Comparison of ENCODE assay signal across 8 mouse cellular contexts in genomic region chr13:12519955-12520584, GRCm38 (mm10). TPM values are rescaled to one million over a fixed set of nuclear protein-coding genes. Genes with fewer than 3 reads are reported as not detected.
DNase-seq lines count a peak whose midpoint lies in the region; ATAC-seq and TF ChIP-seq lines count a peak whose summit lies in the region.

TSS of gene Edaradd (minus strand) at chr13:12520438.

- H3K9me3 ChIP-seq in ES-E14 (ENCODE audit: control insufficient read depth, insufficient read depth, low read depth, low read length): no peaks in the 10 kb centered on the region
- no peaks in the 10 kb centered on the region for H3K9me3 ChIP-seq in hindbrain, embryonic 12.5 days (replicated peaks)

- in situ Hi-C loops in ES-E14 (cut with MboI; ENCODE audit: low sequenced_read_pairs in 2 of 2, unreplicated experiment in 2 of 2): no loop called here

- peaks cover 24% of the 10 kb centered on the region for H3K27me3 ChIP-seq in hindbrain, embryonic 12.5 days

- no peaks in the 10 kb centered on the region for H3K79me2 ChIP-seq in macrophage (ENCODE audit: inconsistent target)

- H3K9ac ChIP-seq in ES-E14 (ENCODE audit: insufficient read depth, low read depth, low read length, poor library complexity, severe bottlenecking): peak within 1 kb of the TSS; percentile 24
- peak within 1 kb of the TSS; percentile 51 for H3K9ac ChIP-seq in hindbrain, embryonic 12.5 days

- under 1% methylated on average over 35 of the region's 35 CpGs for WGBS in hindbrain, embryonic 12.5 days
- 4% methylated on average over 29 of the region's 35 CpGs for WGBS in macrophage (ENCODE audit: missing documents)

- ATAC-seq in hindbrain, embryonic 12.5 days (ENCODE audit: low FRiP score): peak; percentile 78

- intact Hi-C loops in left cerebral cortex, adult 2 months (cut with DNase I): no loop called here

- H3K4me2 ChIP-seq in hindbrain, embryonic 12.5 days (replicated peaks): peak within 1 kb of the TSS; percentile 93

- H3K4me3 ChIP-seq in ES-E14 (ENCODE audit: insufficient read depth in 1 of 2, low read depth in 1 of 2, low read length in 2 of 2, poor library complexity in 1 of 2, severe bottlenecking in 1 of 2) (peak within 1 kb of the TSS; percentile 46 to 65), macrophage (ENCODE audit: inconsistent target) (peak within 1 kb of the TSS; percentile 54)
- H3K4me3 ChIP-seq in hindbrain, embryonic 12.5 days: peak within 1 kb of the TSS; percentile 46
- H3K4me3 ChIP-seq in left cerebral cortex, adult 2 months: peak within 1 kb of the TSS; percentile 52

- TF ChIP-seq CTCF in left cerebral cortex, adult 2 months (IDR thresholded peaks at IDR 0.05): peak; percentile 42

- no peaks in the 10 kb centered on the region for H3K4me1 ChIP-seq in ES-E14 (ENCODE audit: control insufficient read depth in 2 of 2, insufficient read depth in 2 of 2, low read length in 2 of 2, poor library complexity in 1 of 2)
- no peaks in the 10 kb centered on the region; the same call in 1 of the 2 replicates for H3K4me1 ChIP-seq in hindbrain, embryonic 12.5 days

- peak; percentile 40 for DNase-seq in ES-E14 (ENCODE audit: low read depth, low spot score)
- DNase-seq in brain, adult 2 months (ENCODE audit: low read depth, low spot score): peak; percentile 40
- DNase-seq in frontal cortex, postnatal 36 days (ENCODE audit: low spot score in 2 of 2): peak; percentile 13 to 20
- peak; percentile 23 to 29 for DNase-seq in left cerebral cortex, adult 2 months (ENCODE audit: extremely low spot score in 1 of 2, low spot score in 2 of 2)
- peak; percentile 75 for DNase-seq in retina, postnatal 1 day
- peak; percentile 56 for DNase-seq in urinary bladder, adult 2 months (ENCODE audit: low spot score)

- no peak within 1 kb of the TSS for H3K27ac ChIP-seq in ES-E14 (ENCODE audit: insufficient read depth, low read depth, low read length, poor library complexity, severe bottlenecking)
- no peak within 1 kb of the TSS for H3K27ac ChIP-seq in hindbrain, embryonic 12.5 days
- H3K27ac ChIP-seq in left cerebral cortex, adult 2 months: no peak within 1 kb of the TSS
- no peak within 1 kb of the TSS for H3K27ac ChIP-seq in macrophage

- H3K36me3 ChIP-seq in ES-E14 (ENCODE audit: control insufficient read depth, insufficient read depth, low read length, poor library complexity, severe bottlenecking) (no peaks in the 10 kb centered on the region), macrophage (ENCODE audit: inconsistent target) (no peaks in the 10 kb centered on the region)
- H3K36me3 ChIP-seq in hindbrain, embryonic 12.5 days: no peaks in the 10 kb centered on the region

TF ChIP-seq in ES-E14, 5 proteins besides CTCF, POLR2A, EP300 and RAD21:
- no peak for TF ChIP-seq ZC3H11A (IDR thresholded peaks at IDR 0.05; ENCODE audit: borderline replicate concordance, low read depth, low read length)
- no peak for TF ChIP-seq HCFC1 (IDR thresholded peaks at IDR 0.05; ENCODE audit: borderline replicate concordance, insufficient read depth, low read length)
- no peak for TF ChIP-seq MAFK (IDR thresholded peaks at IDR 0.05; ENCODE audit: insufficient read depth, low read depth, low read length)
- TF ChIP-seq CHD2 (IDR thresholded peaks at IDR 0.05; ENCODE audit: low read depth, low read length): no peak
- TF ChIP-seq ZNF384 (IDR thresholded peaks at IDR 0.05; ENCODE audit: low read depth, low read length): no peak

RNA-seq across cellular contexts. Expression of gene Edaradd, which starts in this region (rescaled TPM):
- 0.31 and 0.37 TPM in 2 replicates for total RNA-seq in ES-E14 (2012; rRNA removed)
- polyA plus RNA-seq in hindbrain, embryonic 12.5 days (2016; fragmentation: Nextera tagmentation; extraction: Ambion mirVana): 0.94 and 1.4 TPM in 2 replicates
- total RNA-seq in left cerebral cortex, adult 2 months (2021): under 1 TPM; 0.16 TPM
- 1 to 10 TPM in 2 of 26 experiments, under 1 TPM in 22, not detected in 2; 0.10 to 1.3 (median 0.26) TPM for total RNA-seq in macrophage (2018; cell fraction: chromatin; rRNA removed)
- total RNA-seq in macrophage (2018; cell fraction: cytosol; rRNA removed): under 1 TPM in 17 of 26 experiments, not detected in 9; under 0.01 to 0.13 (median 0.06) TPM
- 1 to 10 TPM in 1 of 26 experiments, under 1 TPM in 22, not detected in 3; 0.10 to 1.1 (median 0.30) TPM for total RNA-seq in macrophage (2018; cell fraction: nucleus; rRNA removed)
- polyA plus RNA-seq in macrophage (2018): 0.06 to 0.11 TPM (median 0.11 TPM) in 3 replicates
- polyA plus RNA-seq in urinary bladder, adult 2 months (2012; rRNA removed): 1.0 and 1.3 TPM in 2 replicates

Comparison
In these comparisons a context has a peak if more than half of its experiments do, and no peak if none do; other contexts are left out.
1. Peak in DNase-seq, H3K4me3 ChIP-seq and H3K9ac ChIP-seq in ES-E14; RNA of the gene not detected or under 1 TPM.
2. Peak in DNase-seq and H3K4me3 ChIP-seq in left cerebral cortex, adult 2 months; RNA of the gene not detected or under 1 TPM.
3. DNase-seq: peak in every context shown above with its lines; median percentile 75 in retina, postnatal 1 day; 56 in urinary bladder, adult 2 months; 40 in ES-E14; 40 in brain, adult 2 months; 26 in left cerebral cortex, adult 2 months; 16 in frontal cortex, postnatal 36 days.